Mouse (Mus musculus): Measurements from ENCODE around the gene Sf3a1.

DNA sequence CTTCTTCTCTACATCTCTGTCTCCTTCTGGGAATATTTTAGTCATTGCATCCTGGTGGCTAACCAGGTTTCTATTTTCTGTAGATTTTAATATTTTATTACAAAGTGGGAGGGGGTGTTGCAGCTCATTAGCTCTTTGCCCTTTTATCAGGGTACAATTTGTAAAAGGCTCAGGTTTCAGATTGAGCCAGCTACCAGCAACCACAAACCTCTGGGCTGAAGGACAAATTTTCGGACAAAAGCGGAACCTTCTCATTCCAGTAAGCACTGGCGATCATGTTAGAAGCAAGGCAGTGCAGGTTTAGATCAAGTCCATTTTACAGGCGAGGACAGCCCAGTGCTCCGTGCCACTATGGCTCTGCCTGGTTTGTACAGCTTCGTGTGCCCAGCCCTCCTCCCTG, 25.8 kb upstream of the Sf3a1 start:
- TF ChIP-seq CTCF (IDR thresholded peaks at IDR 0.05; ENCODE audit: low read depth, low read length) (no peak), POLR2A (IDR thresholded peaks at IDR 0.05; ENCODE audit: insufficient read depth, low read length) (no peak)

Data from ES-Bruce4 (cell line).